Mouse (Mus musculus) left cerebral cortex, adult 6 months (tissue): Measurements from ENCODE around the gene Ipo7. TPM values are rescaled to one million over a fixed set of nuclear protein-coding genes. Genes with fewer than 3 reads are reported as not detected.

Experiments
- long read RNA-seq, 2 experiments: library from polyadenylated mRNA; unstranded; transcript quantifications; one replicate each; pipeline ENCODE4 v2.0.0; 2019 to 2020
- polyA plus RNA-seq: library from polyadenylated mRNA; unstranded; fragments of <200 nt; fragmentation: Nextera tagmentation; gene quantifications from 2 replicates; pipeline ENCODE4 v1.2.3, GENCODE M21; 2021

Gene Ipo7
- 16.8 and 32.6 TPM in 2 replicates for polyA plus RNA-seq
- long read RNA-seq, experiment 1, full-length matches to known transcripts: 64 of 106 reads
- long read RNA-seq, experiment 1, partial matches to known transcripts: 17 of 106 reads
- long read RNA-seq, experiment 1, other reads (novel, unspliced or antisense): 25 of 106 reads
- long read RNA-seq, experiment 2, partial matches to known transcripts: 13 of 20 reads
- long read RNA-seq, experiment 2, other reads (novel, unspliced or antisense): 7 of 20 reads

GRCm38 (mm10) chr7:110018117-110018630 is at the start of gene Ipo7:
Gene Ipo7 (plus strand): TSS chr7:110018274.

GRCm38 (mm10) chr7:109986775-109987174 is 31.3 kb upstream of the Ipo7 start, which contains the start of gene Tmem41b:
Gene Tmem41b (minus strand): TSS chr7:109986929.

GRCm38 (mm10) chr7:110061199-110061751 is 43.2 kb downstream of the Ipo7 start, which contains the start of gene Zfp143:
Gene Zfp143 (plus strand): TSS chr7:110061217.

Other genes starting within 250 kb of the Ipo7 start
- gene Nrip3, start 236.2 kb upstream of the Ipo7 start, polyA plus RNA-seq: 38.8 and 43.7 TPM in 2 replicates
- 0.29 and 0.45 TPM in 2 replicates for gene Scube2, start 152.6 kb upstream of the Ipo7 start, polyA plus RNA-seq
- gene Dennd5a, start 57.8 kb upstream of the Ipo7 start, polyA plus RNA-seq: 36.8 and 53.6 TPM in 2 replicates
- gene Tmem41b, start 31.3 kb upstream of the Ipo7 start, polyA plus RNA-seq: 45.9 and 46.8 TPM in 2 replicates
- gene Zfp143, start 42.9 kb downstream of the Ipo7 start, polyA plus RNA-seq: 9.6 and 11.1 TPM in 2 replicates
- 8.4 and 11.9 TPM in 2 replicates for gene Wee1, start 103.8 kb downstream of the Ipo7 start, polyA plus RNA-seq
- 3.8 and 4.7 TPM in 2 replicates for gene Swap70, start 203.4 kb downstream of the Ipo7 start, polyA plus RNA-seq